Mouse (Mus musculus) spleen, adult 2 months (tissue): ENCODE results near the gene Wdr19.

ENCODE experiments used
- CTCF ChIP-seq: fragments of 200-500 bp; IDR thresholded peaks from 2 replicates; pipeline ENCODE4 v1.5.1; 2011; ENCODE audit warnings: mild to moderate bottlenecking, inconsistent platforms; ENCODE audit not compliant: insufficient read depth, insufficient read length, insufficient replicate concordance; ENCODE audit errors: extremely low read depth
- POLR2A ChIP-seq: fragments of 200-500 bp; IDR thresholded peaks from 2 replicates; pipeline ENCODE4 v1.6.1; 2011; ENCODE audit warnings: low read depth, low read length, inconsistent platforms

DNA sequence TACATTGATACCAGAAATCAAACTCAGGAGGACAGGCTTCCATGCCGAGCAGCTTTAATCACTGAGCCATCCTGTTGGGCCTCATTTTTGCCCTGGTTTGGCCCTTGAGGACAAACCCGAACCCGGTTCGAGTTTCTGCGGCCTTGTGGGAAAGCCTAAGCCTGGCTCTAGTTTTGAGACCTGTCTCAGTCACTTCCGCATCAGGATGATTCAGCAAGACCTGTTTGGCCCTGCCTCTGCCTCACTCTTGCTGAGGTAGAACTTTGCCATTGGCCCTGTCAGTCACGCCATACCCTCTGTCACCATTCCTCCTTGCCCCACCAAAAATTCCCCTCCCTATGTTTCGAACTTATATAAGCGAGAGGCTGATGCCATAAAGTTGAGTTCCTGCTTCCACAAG is 100.6 kb downstream of the Wdr19 start:
- no peak for TF ChIP-seq CTCF
- no peak for TF ChIP-seq POLR2A
